Mouse (Mus musculus): ENCODE data around the gene Lrrc8a. TPM values are rescaled to one million over a fixed set of nuclear protein-coding genes. Genes with fewer than 3 reads are reported as not detected.

The Lrrc8a gene
- polyA plus RNA-seq, 1 experiment from 2014 or later = 50.3 TPM

GRCm38 (mm10) chr2:30252521-30252920 is 15.0 kb downstream of the Lrrc8a start:
- 84% methylated on average over 3 of the region's 3 CpGs for WGBS
- peaks cover 12% of the 10 kb centered on the region for H3K36me3 ChIP-seq (replicated peaks; ENCODE audit: control insufficient read depth, insufficient read depth, low read depth, low read length)

GRCm38 (mm10) chr2:30253809-30254208 is 16.3 kb downstream of the Lrrc8a start:
- Histone ChIP-seq H3K9me3 (replicated peaks; ENCODE audit: control insufficient read depth, low read length) (no peaks in the 10 kb centered on the region), H3K4me1 (ENCODE audit: control insufficient read depth, insufficient read depth, low read length) (no peaks in the 10 kb centered on the region), H3K4me2 (ENCODE audit: low read depth, low read length) (no peak overlapping the region), H3K4me3 (ENCODE audit: low read depth, low read length) (no peak overlapping the region), H3K36me3 (replicated peaks; ENCODE audit: control insufficient read depth, insufficient read depth, low read depth, low read length) (peaks cover 15% of the 10 kb centered on the region), H3K27ac (replicated peaks; ENCODE audit: low read depth, low read length) (no peak overlapping the region), H3K27me3 (ENCODE audit: control insufficient read depth, insufficient read depth, low read length) (no peaks in the 10 kb centered on the region), H3K9ac (replicated peaks; ENCODE audit: low read length) (no peak overlapping the region)
- DNase-seq (ENCODE audit: low spot score) = no peak
- 84% methylated on average over 5 of the region's 5 CpGs for WGBS
- ATAC-seq (replicated peaks; ENCODE audit: insufficient number of reproducible peaks, low FRiP score, low TSS enrichment, low read depth) = no peak

More at GRCm38 (mm10) chr2:30252521-30252920, 15.0 kb downstream of the Lrrc8a start:
- no peak overlapping the region for H3K4me3 ChIP-seq (ENCODE audit: low read depth, low read length)
- ATAC-seq (replicated peaks; ENCODE audit: insufficient number of reproducible peaks, low FRiP score, low TSS enrichment, low read depth) (no peak), DNase-seq (ENCODE audit: low spot score) (no peak)
- H3K9ac ChIP-seq (replicated peaks; ENCODE audit: low read length) = no peak overlapping the region
- H3K27ac ChIP-seq (replicated peaks; ENCODE audit: low read depth, low read length) = no peak overlapping the region
- H3K9me3 ChIP-seq (replicated peaks; ENCODE audit: control insufficient read depth, low read length) = no peaks in the 10 kb centered on the region
- H3K27me3 ChIP-seq (ENCODE audit: control insufficient read depth, insufficient read depth, low read length) = no peaks in the 10 kb centered on the region
- H3K4me2 ChIP-seq (ENCODE audit: low read depth, low read length) = no peak overlapping the region
- no peaks in the 10 kb centered on the region for H3K4me1 ChIP-seq (ENCODE audit: control insufficient read depth, insufficient read depth, low read length)

- DNase-seq (ENCODE audit: low spot score) (no peak), ATAC-seq (replicated peaks; ENCODE audit: insufficient number of reproducible peaks, low FRiP score, low TSS enrichment, low read depth) (no peak)
- no peaks in the 10 kb centered on the region for H3K27me3 ChIP-seq (ENCODE audit: control insufficient read depth, insufficient read depth, low read length)
- H3K9me3 ChIP-seq (replicated peaks; ENCODE audit: control insufficient read depth, low read length) = no peaks in the 10 kb centered on the region
- no peaks in the 10 kb centered on the region for H3K4me1 ChIP-seq (ENCODE audit: control insufficient read depth, insufficient read depth, low read length)
- 97% methylated on average over 42 of the region's 42 CpGs for WGBS
- H3K36me3 ChIP-seq (replicated peaks; ENCODE audit: control insufficient read depth, insufficient read depth, low read depth, low read length) = peaks cover 15% of the 10 kb centered on the region
- no peak overlapping the region for H3K4me3 ChIP-seq (ENCODE audit: low read depth, low read length)
- H3K9ac ChIP-seq (replicated peaks; ENCODE audit: low read length) = no peak overlapping the region
- H3K27ac ChIP-seq (replicated peaks; ENCODE audit: low read depth, low read length) = no peak overlapping the region
- no peak overlapping the region for H3K4me2 ChIP-seq (ENCODE audit: low read depth, low read length)
Measured at GRCm38 (mm10) chr2:30255631-30256395, 18.3 kb downstream of the Lrrc8a start.

- Histone ChIP-seq H3K36me3 (replicated peaks; ENCODE audit: control insufficient read depth, insufficient read depth, low read depth, low read length) (peaks cover 15% of the 10 kb centered on the region), H3K4me1 (ENCODE audit: control insufficient read depth, insufficient read depth, low read length) (no peaks in the 10 kb centered on the region), H3K9me3 (replicated peaks; ENCODE audit: control insufficient read depth, low read length) (no peaks in the 10 kb centered on the region), H3K4me2 (ENCODE audit: low read depth, low read length) (no peak overlapping the region), H3K27me3 (ENCODE audit: control insufficient read depth, insufficient read depth, low read length) (no peaks in the 10 kb centered on the region), H3K27ac (replicated peaks; ENCODE audit: low read depth, low read length) (no peak overlapping the region), H3K4me3 (ENCODE audit: low read depth, low read length) (no peak overlapping the region), H3K9ac (replicated peaks; ENCODE audit: low read length) (no peak overlapping the region)
- DNase-seq (ENCODE audit: low spot score) (no peak), ATAC-seq (replicated peaks; ENCODE audit: insufficient number of reproducible peaks, low FRiP score, low TSS enrichment, low read depth) (no peak)
- 96% methylated on average over 30 of the region's 30 CpGs for WGBS
Measured at GRCm38 (mm10) chr2:30256616-30257350, 19.3 kb downstream of the Lrrc8a start.

DNA sequence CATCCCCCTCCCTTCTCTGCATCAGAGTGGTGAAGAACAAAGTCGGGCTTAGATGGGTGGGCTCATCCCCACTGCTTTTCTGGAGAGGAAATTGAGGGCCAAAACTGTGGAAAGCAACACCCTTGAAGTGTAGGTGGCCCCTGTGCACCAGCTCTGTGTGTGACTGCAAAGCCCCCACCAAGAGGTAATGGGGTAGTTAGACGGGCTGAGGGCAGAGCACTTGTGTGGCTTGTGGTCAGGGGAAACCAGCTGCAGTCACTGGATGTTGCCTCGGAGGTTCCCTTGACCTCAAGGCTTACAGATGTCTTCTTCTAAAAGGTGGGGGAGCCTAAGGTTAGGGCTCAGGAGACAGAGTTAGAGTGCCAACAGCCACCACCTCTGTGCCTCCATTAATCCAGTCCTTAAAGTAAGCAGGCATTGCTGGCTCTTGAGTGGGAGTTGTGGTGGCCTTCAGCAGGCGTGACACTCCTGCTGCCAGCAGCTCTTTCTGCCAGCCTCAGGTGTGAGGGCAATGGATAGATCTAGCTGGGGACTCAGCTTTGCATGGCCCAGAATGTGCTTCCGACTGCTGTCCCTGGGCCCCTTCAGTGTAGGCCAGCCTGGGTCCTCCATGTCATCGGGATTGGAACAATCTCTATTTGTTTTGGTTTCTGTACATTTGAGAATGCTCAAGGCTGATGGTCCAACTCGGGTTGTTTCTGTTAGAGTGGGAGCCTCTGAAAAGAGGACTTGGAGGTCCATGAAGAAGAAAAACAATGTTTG is 20.4 kb downstream of the Lrrc8a start:
- ATAC-seq (replicated peaks; ENCODE audit: insufficient number of reproducible peaks, low FRiP score, low TSS enrichment, low read depth) = no peak
- 84% methylated on average over 7 of the region's 7 CpGs for WGBS
- DNase-seq (ENCODE audit: low spot score) = no peak
- H3K27me3 ChIP-seq (ENCODE audit: control insufficient read depth, insufficient read depth, low read length) = no peaks in the 10 kb centered on the region
- no peak overlapping the region for H3K27ac ChIP-seq (replicated peaks; ENCODE audit: low read depth, low read length)
- no peak overlapping the region for H3K9ac ChIP-seq (replicated peaks; ENCODE audit: low read length)
- H3K4me3 ChIP-seq (ENCODE audit: low read depth, low read length) = no peak overlapping the region
- no peaks in the 10 kb centered on the region for H3K9me3 ChIP-seq (replicated peaks; ENCODE audit: control insufficient read depth, low read length)
- H3K4me1 ChIP-seq (ENCODE audit: control insufficient read depth, insufficient read depth, low read length) = no peaks in the 10 kb centered on the region
- peaks cover 15% of the 10 kb centered on the region for H3K36me3 ChIP-seq (replicated peaks; ENCODE audit: control insufficient read depth, insufficient read depth, low read depth, low read length)
- H3K4me2 ChIP-seq (ENCODE audit: low read depth, low read length) = no peak overlapping the region

DNA sequence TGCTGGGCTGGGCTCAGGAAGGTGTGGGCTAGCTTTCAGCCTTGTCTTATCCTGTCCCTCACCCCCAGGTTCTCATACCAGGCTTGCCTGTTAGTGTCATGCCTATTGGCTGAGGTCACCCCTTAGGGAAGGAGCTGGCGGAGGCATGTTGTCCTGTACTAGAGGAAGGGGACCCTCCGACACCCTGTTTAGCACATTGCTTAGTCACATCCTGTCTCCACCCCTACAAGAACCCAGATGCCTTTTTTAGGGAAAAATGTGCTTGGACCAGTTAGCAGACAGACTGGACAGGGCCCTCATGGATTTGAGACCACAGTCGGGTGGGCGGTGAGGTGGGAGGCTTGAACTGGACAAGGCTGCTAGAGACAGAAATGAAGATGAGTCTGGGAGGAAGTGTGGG is 21.1 kb downstream of the Lrrc8a start:
- Histone ChIP-seq H3K4me2 (ENCODE audit: low read depth, low read length) (no peak overlapping the region), H3K9ac (replicated peaks; ENCODE audit: low read length) (no peak overlapping the region), H3K36me3 (replicated peaks; ENCODE audit: control insufficient read depth, insufficient read depth, low read depth, low read length) (peaks cover 15% of the 10 kb centered on the region), H3K27ac (replicated peaks; ENCODE audit: low read depth, low read length) (peak overlapping the region; percentile 13; the same call in 1 of the 2 replicates), H3K9me3 (replicated peaks; ENCODE audit: control insufficient read depth, low read length) (no peaks in the 10 kb centered on the region), H3K27me3 (ENCODE audit: control insufficient read depth, insufficient read depth, low read length) (no peaks in the 10 kb centered on the region), H3K4me3 (ENCODE audit: low read depth, low read length) (no peak overlapping the region), H3K4me1 (ENCODE audit: control insufficient read depth, insufficient read depth, low read length) (no peaks in the 10 kb centered on the region)
- 0 out of 2 replicates have a peak, but pooled peaks have one; percentile 26 for ATAC-seq (replicated peaks; ENCODE audit: insufficient number of reproducible peaks, low FRiP score, low TSS enrichment, low read depth)
- 84% methylated on average over 4 of the region's 4 CpGs for WGBS
- DNase-seq (ENCODE audit: low spot score) = no peak

DNA sequence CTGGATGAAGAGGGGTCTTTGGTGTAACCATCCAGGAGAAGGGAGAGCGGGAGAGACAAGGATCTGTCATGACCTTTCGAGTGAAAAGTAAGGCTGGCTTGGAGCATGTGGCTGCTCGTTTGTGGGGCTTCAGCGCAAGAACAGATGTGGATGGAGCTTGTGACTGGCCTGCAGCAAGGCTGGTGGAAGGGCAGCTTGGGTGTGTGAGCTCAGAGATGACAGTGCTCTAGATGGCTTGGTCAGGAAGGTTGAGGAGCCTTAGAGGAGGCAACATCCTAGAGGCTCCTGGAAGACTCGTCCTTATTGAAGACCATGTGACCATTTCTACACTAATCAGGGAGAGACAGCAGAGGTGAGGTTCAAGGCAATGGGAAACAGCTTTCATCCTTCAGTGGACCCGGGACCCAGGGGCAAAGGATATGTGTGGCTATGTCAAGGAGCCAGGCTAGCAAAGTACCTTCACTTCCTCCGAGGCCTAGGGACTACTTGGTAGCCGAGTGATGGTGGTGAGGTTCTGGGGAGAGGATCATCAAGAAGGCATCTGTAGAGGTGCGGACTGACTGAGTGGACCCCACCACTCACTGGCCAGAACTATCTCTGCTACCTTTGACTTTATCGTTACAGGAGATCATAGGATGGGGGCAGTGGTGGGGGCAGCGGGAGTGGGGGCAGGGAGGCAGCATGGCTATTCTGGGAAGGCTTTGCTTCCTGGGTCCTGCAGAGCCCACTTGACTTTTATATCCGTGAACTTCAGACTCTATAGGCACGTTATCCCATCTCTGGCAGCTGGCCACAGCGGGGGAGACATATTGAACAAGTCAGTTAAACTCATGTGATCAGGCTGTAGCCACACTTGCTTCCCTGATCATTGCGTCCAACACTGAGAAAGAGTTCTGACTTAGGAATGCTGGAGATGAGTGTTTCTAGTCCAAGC is 21.9 kb downstream of the Lrrc8a start:
- H3K9ac ChIP-seq (replicated peaks; ENCODE audit: low read length) = no peak overlapping the region
- no peak overlapping the region for H3K4me3 ChIP-seq (ENCODE audit: low read depth, low read length)
- no peaks in the 10 kb centered on the region for H3K4me1 ChIP-seq (ENCODE audit: control insufficient read depth, insufficient read depth, low read length)
- H3K4me2 ChIP-seq (ENCODE audit: low read depth, low read length) = no peak overlapping the region
- DNase-seq (ENCODE audit: low spot score) (no peak), ATAC-seq (replicated peaks; ENCODE audit: insufficient number of reproducible peaks, low FRiP score, low TSS enrichment, low read depth) (no peak)
- peak overlapping the region; percentile 13; the same call in 1 of the 2 replicates for H3K27ac ChIP-seq (replicated peaks; ENCODE audit: low read depth, low read length)
- H3K36me3 ChIP-seq (replicated peaks; ENCODE audit: control insufficient read depth, insufficient read depth, low read depth, low read length) = peaks cover 15% of the 10 kb centered on the region
- H3K9me3 ChIP-seq (replicated peaks; ENCODE audit: control insufficient read depth, low read length) = no peaks in the 10 kb centered on the region
- no peaks in the 10 kb centered on the region for H3K27me3 ChIP-seq (ENCODE audit: control insufficient read depth, insufficient read depth, low read length)
- 94% methylated on average over 15 of the region's 15 CpGs for WGBS
